Mouse (Mus musculus): ENCODE measurements around the gene Nolc1. TPM values are rescaled to one million over a fixed set of nuclear protein-coding genes. Genes with fewer than 3 reads are reported as not detected.
"Not testable (repeated sequence)": the region's sequence is repeated elsewhere in the genome, so short reads cannot be mapped to it uniquely, and the experiment has no call there.

Nolc1 gene
- polyA plus RNA-seq, 1 experiment from 2014 or later = 105 TPM

- DNase-seq = no peak
- Histone ChIP-seq H3K36me3 (ENCODE audit: insufficient read depth) (no peaks in the 10 kb centered on the region), H3K9ac (no peak overlapping the region), H3K4me1 (ENCODE audit: insufficient read depth) (no peaks in the 10 kb centered on the region), H3K27me3 (ENCODE audit: insufficient read depth, low read length) (no peaks in the 10 kb centered on the region), H3K4me2 (no peak overlapping the region), H3K4me3 (ENCODE audit: low read depth, low read length) (no peak overlapping the region), H3K27ac (ENCODE audit: low read depth) (no peak overlapping the region), H3K9me3 (ENCODE audit: low read depth, low read length) (no peaks in the 10 kb centered on the region)
- WGBS = 81% methylated on average over 5 of the region's 5 CpGs
- ATAC-seq (ENCODE audit: insufficient read depth) = no peak
- no peak for TF ChIP-seq CTCF (IDR thresholded peaks at IDR 0.05; ENCODE audit: low read depth)
Observed at GRCm38 (mm10) chr19:46110781-46111180, 35.1 kb downstream of the Nolc1 start.

- no peak overlapping the region for H3K27ac ChIP-seq (ENCODE audit: low read depth)
- H3K36me3 ChIP-seq (ENCODE audit: insufficient read depth) = no peaks in the 10 kb centered on the region
- no peak overlapping the region for H3K4me2 ChIP-seq
- H3K27me3 ChIP-seq (ENCODE audit: insufficient read depth, low read length) = no peaks in the 10 kb centered on the region
- DNase-seq (peak; percentile 12), ATAC-seq (ENCODE audit: insufficient read depth) (no peak)
- no peak for TF ChIP-seq CTCF (IDR thresholded peaks at IDR 0.05; ENCODE audit: low read depth)
- no peaks in the 10 kb centered on the region for H3K9me3 ChIP-seq (ENCODE audit: low read depth, low read length)
- H3K4me1 ChIP-seq (ENCODE audit: insufficient read depth) = no peaks in the 10 kb centered on the region
- WGBS = 40% methylated on average over 4 of the region's 4 CpGs
- no peak overlapping the region for H3K9ac ChIP-seq
- H3K4me3 ChIP-seq (ENCODE audit: low read depth, low read length) = no peak overlapping the region
Observed at GRCm38 (mm10) chr19:46114617-46115016, 39.0 kb downstream of the Nolc1 start.

- TF ChIP-seq CTCF (IDR thresholded peaks at IDR 0.05; ENCODE audit: low read depth) = no peak
- Histone ChIP-seq H3K36me3 (ENCODE audit: insufficient read depth) (no peaks in the 10 kb centered on the region), H3K27ac (ENCODE audit: low read depth) (no peak overlapping the region), H3K9ac (no peak overlapping the region), H3K4me2 (no peak overlapping the region), H3K4me3 (ENCODE audit: low read depth, low read length) (no peak overlapping the region), H3K27me3 (ENCODE audit: insufficient read depth, low read length) (no peaks in the 10 kb centered on the region), H3K9me3 (ENCODE audit: low read depth, low read length) (no peaks in the 10 kb centered on the region), H3K4me1 (ENCODE audit: insufficient read depth) (no peaks in the 10 kb centered on the region)
- 83% methylated on average over 3 of the region's 3 CpGs for WGBS
- DNase-seq = no peak
- no peak for ATAC-seq (ENCODE audit: insufficient read depth)
Observed at GRCm38 (mm10) chr19:46119458-46119857, 43.8 kb downstream of the Nolc1 start.

GRCm38 (mm10) chr19:46120872-46121271 lies 45.2 kb downstream of the Nolc1 start:
- ATAC-seq (ENCODE audit: insufficient read depth) (no peak), DNase-seq (no peak)
- no peak overlapping the region for H3K4me3 ChIP-seq (ENCODE audit: low read depth, low read length)
- no peaks in the 10 kb centered on the region for H3K4me1 ChIP-seq (ENCODE audit: insufficient read depth)
- 56% methylated on average over 6 of the region's 6 CpGs for WGBS
- no peaks in the 10 kb centered on the region for H3K36me3 ChIP-seq (ENCODE audit: insufficient read depth)
- no peak for TF ChIP-seq CTCF (IDR thresholded peaks at IDR 0.05; ENCODE audit: low read depth)
- H3K9me3 ChIP-seq (ENCODE audit: low read depth, low read length) = no peaks in the 10 kb centered on the region
- no peak overlapping the region for H3K9ac ChIP-seq
- no peak overlapping the region for H3K27ac ChIP-seq (ENCODE audit: low read depth)
- H3K4me2 ChIP-seq = no peak overlapping the region
- no peaks in the 10 kb centered on the region for H3K27me3 ChIP-seq (ENCODE audit: insufficient read depth, low read length)

- Histone ChIP-seq H3K36me3 (ENCODE audit: insufficient read depth) (no peaks in the 10 kb centered on the region), H3K4me2 (no peak overlapping the region), H3K27me3 (ENCODE audit: insufficient read depth, low read length) (no peaks in the 10 kb centered on the region), H3K4me1 (ENCODE audit: insufficient read depth) (no peaks in the 10 kb centered on the region), H3K9ac (no peak overlapping the region), H3K27ac (ENCODE audit: low read depth) (no peak overlapping the region), H3K4me3 (ENCODE audit: low read depth, low read length) (no peak overlapping the region), H3K9me3 (ENCODE audit: low read depth, low read length) (no peaks in the 10 kb centered on the region)
- ATAC-seq (ENCODE audit: insufficient read depth) (no peak), DNase-seq (no peak)
- TF ChIP-seq CTCF (IDR thresholded peaks at IDR 0.05; ENCODE audit: low read depth) = no peak
- WGBS = 75% methylated on average over 3 of the region's 3 CpGs
Observed at GRCm38 (mm10) chr19:46123876-46124275, 48.2 kb downstream of the Nolc1 start.

- Histone ChIP-seq H3K36me3 (ENCODE audit: insufficient read depth) (no peaks in the 10 kb centered on the region), H3K9me3 (ENCODE audit: low read depth, low read length) (no peaks in the 10 kb centered on the region), H3K27me3 (ENCODE audit: insufficient read depth, low read length) (no peaks in the 10 kb centered on the region), H3K9ac (no peak overlapping the region), H3K4me3 (ENCODE audit: low read depth, low read length) (no peak overlapping the region), H3K27ac (ENCODE audit: low read depth) (no peak overlapping the region), H3K4me2 (no peak overlapping the region), H3K4me1 (ENCODE audit: insufficient read depth) (no peaks in the 10 kb centered on the region)
- no peak for DNase-seq
- no peak for ATAC-seq (ENCODE audit: insufficient read depth)
- no peak for TF ChIP-seq CTCF (IDR thresholded peaks at IDR 0.05; ENCODE audit: low read depth)
Observed at GRCm38 (mm10) chr19:46124651-46125050, 49.0 kb downstream of the Nolc1 start.

- Histone ChIP-seq H3K36me3 (ENCODE audit: insufficient read depth) (no peaks in the 10 kb centered on the region), H3K4me1 (ENCODE audit: insufficient read depth) (no peaks in the 10 kb centered on the region), H3K4me2 (no peak overlapping the region), H3K27ac (ENCODE audit: low read depth) (no peak overlapping the region), H3K27me3 (ENCODE audit: insufficient read depth, low read length) (peaks cover 6% of the 10 kb centered on the region; the same call in 1 of the 2 replicates), H3K9me3 (ENCODE audit: low read depth, low read length) (no peaks in the 10 kb centered on the region), H3K4me3 (ENCODE audit: low read depth, low read length) (no peak overlapping the region), H3K9ac (no peak overlapping the region)
- TF ChIP-seq CTCF (IDR thresholded peaks at IDR 0.05; ENCODE audit: low read depth) = no peak
- no peak for ATAC-seq (ENCODE audit: insufficient read depth)
- WGBS = 78% methylated on average over 4 of the region's 4 CpGs
- no peak for DNase-seq
Observed at GRCm38 (mm10) chr19:46126301-46126700, 50.6 kb downstream of the Nolc1 start.

- H3K9me3 ChIP-seq (ENCODE audit: low read depth, low read length); H3K9ac ChIP-seq; H3K36me3 ChIP-seq (ENCODE audit: insufficient read depth); DNase-seq; ATAC-seq (ENCODE audit: insufficient read depth); H3K4me1 ChIP-seq (ENCODE audit: insufficient read depth); H3K4me2 ChIP-seq; H3K4me3 ChIP-seq (ENCODE audit: low read depth, low read length); H3K27ac ChIP-seq (ENCODE audit: low read depth): not testable (repeated sequence)
- peaks cover 39% of the 10 kb centered on the region for H3K27me3 ChIP-seq (ENCODE audit: insufficient read depth, low read length)
- WGBS = 69% methylated on average over 6 of the region's 6 CpGs
Observed at GRCm38 (mm10) chr19:46129737-46130136, 54.1 kb downstream of the Nolc1 start.
